Mouse (Mus musculus) testis, adult 2 months (tissue): ENCODE measurements around the gene Ap1m2.

Source experiments
- CTCF ChIP-seq: fragments of 200-500 bp; IDR thresholded peaks from 2 replicates; pipeline ENCODE4 v1.5.1; 2012; ENCODE audit warnings: low read depth, mild to moderate bottlenecking, inconsistent platforms, low read length, moderate library complexity; ENCODE audit not compliant: control insufficient read depth, insufficient read depth, insufficient replicate concordance
- POLR2A ChIP-seq: fragments of 200-500 bp; IDR thresholded peaks from 2 replicates; pipeline ENCODE4 v1.6.1; 2012; ENCODE audit warnings: low read depth, mild to moderate bottlenecking, inconsistent platforms, low read length, moderate library complexity; ENCODE audit not compliant: control insufficient read depth

DNA sequence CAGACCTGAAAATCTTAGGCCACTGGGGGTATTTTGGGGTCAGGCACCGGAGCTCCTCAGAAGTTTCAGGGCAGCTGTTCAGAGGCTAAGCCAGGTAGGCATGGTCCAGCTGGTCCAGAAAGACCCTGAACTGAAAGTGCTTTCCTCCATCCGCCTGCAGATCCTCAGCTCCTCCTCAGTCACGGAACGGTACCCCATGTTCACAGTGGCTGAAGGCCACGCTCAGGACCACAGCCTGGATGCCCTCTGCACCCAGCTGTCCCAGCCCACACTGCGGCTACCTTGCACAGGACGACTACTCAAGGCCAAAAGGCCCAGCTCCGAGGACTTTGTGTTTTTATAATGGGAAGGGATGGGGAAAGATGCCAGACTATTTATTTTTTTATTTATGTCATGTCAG is 39.0 kb downstream of the Ap1m2 start:
- TF ChIP-seq POLR2A (no peak), CTCF (no peak)
